Comparison of ENCODE assay signal across 14 mouse cellular contexts in the genomic region with DNA sequence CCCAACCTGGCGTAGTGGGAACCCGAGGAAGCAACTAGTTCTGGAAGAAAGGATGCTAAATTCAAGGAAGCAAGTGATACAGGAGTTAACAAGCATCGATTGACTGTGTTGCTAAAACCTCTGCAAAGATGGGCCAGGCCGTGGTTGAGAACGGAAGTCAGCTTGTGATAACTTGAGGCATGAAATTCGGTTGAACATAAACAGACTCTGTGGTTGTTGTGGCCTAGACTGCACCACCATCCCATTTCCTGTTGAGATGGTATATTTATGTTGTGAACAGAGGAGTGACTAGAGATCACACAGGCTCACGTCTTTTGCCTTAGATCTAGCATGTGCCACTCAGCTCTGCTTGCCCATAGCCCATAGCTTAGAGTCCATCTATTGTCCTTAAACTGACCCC. TPM values are rescaled to one million over a fixed set of nuclear protein-coding genes. Genes with fewer than 3 reads are reported as not detected.
A peak's percentile ranks its signal among the peaks of the same experiment; 100 is the strongest.
DNase-seq lines count a peak whose midpoint lies in the region; ATAC-seq and TF ChIP-seq lines count a peak whose summit lies in the region.
"Had no signal": no experiment of that assay in that cellular context is flagged by ENCODE, and none has a peak within 500 bp of the region (broad histone marks: within the 10 kb centered on the region; RNA-seq: fewer than 3 reads in every experiment).

No protein-coding gene starts in this region.

- no peak overlapping the region for H3K4me2 ChIP-seq in forebrain, embryonic 11.5 days (ENCODE audit: low read depth, low read length, severe bottlenecking)
- H3K4me2 ChIP-seq: intestine, embryonic 15.5 days; liver, embryonic 15.5 days; midbrain, embryonic 11.5 days had no signal

- peaks cover 5% of the 10 kb centered on the region for H3K4me1 ChIP-seq in thymus, adult 2 months (replicated peaks; ENCODE audit: control insufficient read depth, insufficient read depth, low read length)
- H3K4me1 ChIP-seq in forebrain, embryonic 11.5 days (replicated peaks; ENCODE audit: control insufficient read depth, insufficient read depth, low read length) = no peaks in the 10 kb centered on the region
- H3K4me1 ChIP-seq: intestine, embryonic 15.5 days; liver, embryonic 15.5 days had no signal

- DNase-seq in CD4-positive helper T cell, adult 2 months (ENCODE audit: low read depth, low spot score) = peak; percentile 88
- peak; percentile 75 for DNase-seq in thymus, adult 2 months
- no peak for DNase-seq in urinary bladder, postnatal 25 days (ENCODE audit: low spot score)
- no peak for DNase-seq in forebrain, embryonic 11.5 days (ENCODE audit: low spot score)
- no peak for DNase-seq in embryo, embryonic 10 days (ENCODE audit: low spot score)
- DNase-seq: cerebellum, postnatal 10 days; forebrain, postnatal 0 days; gastrocnemius, postnatal 36 days; kidney, postnatal 4 days had no signal

- H3K27ac ChIP-seq in thymus, adult 2 months (ENCODE audit: control insufficient read depth, insufficient read depth, low read length) = no peak overlapping the region
- H3K27ac ChIP-seq in forebrain, embryonic 11.5 days (ENCODE audit: low read depth, low read length) = no peak overlapping the region
- H3K27ac ChIP-seq: intestine, embryonic 15.5 days; liver, embryonic 15.5 days had no signal

- H3K9me3 ChIP-seq in forebrain, embryonic 11.5 days (ENCODE audit: control insufficient read depth, low read length) = no peaks in the 10 kb centered on the region
- H3K9me3 ChIP-seq: intestine, embryonic 15.5 days; liver, embryonic 15.5 days had no signal

- H3K36me3 ChIP-seq in thymus, adult 2 months (ENCODE audit: control insufficient read depth, insufficient read depth, low read length) = no peaks in the 10 kb centered on the region
- no peaks in the 10 kb centered on the region for H3K36me3 ChIP-seq in forebrain, embryonic 11.5 days (ENCODE audit: control insufficient read depth, insufficient read depth, low read length)
- H3K36me3 ChIP-seq: intestine, embryonic 15.5 days; liver, embryonic 15.5 days had no signal

- TF ChIP-seq CTCF in thymus, adult 2 months (IDR thresholded peaks at IDR 0.05; ENCODE audit: borderline replicate concordance, control insufficient read depth, extremely low read depth, insufficient read depth, low read length, poor library complexity) = no peak

- no peak overlapping the region for H3K4me3 ChIP-seq in thymus, adult 2 months (ENCODE audit: control insufficient read depth, insufficient read depth, low read length)
- no peak overlapping the region for H3K4me3 ChIP-seq in forebrain, embryonic 11.5 days (ENCODE audit: low read depth, low read length)
- H3K4me3 ChIP-seq: intestine, embryonic 15.5 days; liver, embryonic 15.5 days had no signal

- peak; percentile 83 for ATAC-seq in activated CD4-positive, CD25-positive, alpha-beta regulatory T cell, adult 4 months
- ATAC-seq in megakaryocyte progenitor cell, adult 5-6 weeks (replicated peaks; ENCODE audit: poor library complexity) = peak; percentile 86
- no peak for ATAC-seq in forebrain, embryonic 11.5 days (replicated peaks; ENCODE audit: low FRiP score)
- ATAC-seq: forebrain, postnatal 0 days; intestine, embryonic 15.5 days had no signal

- no peaks in the 10 kb centered on the region for H3K27me3 ChIP-seq in thymus, adult 2 months (ENCODE audit: control insufficient read depth, insufficient read depth, low read length)
- H3K27me3 ChIP-seq in forebrain, embryonic 11.5 days (ENCODE audit: control insufficient read depth, insufficient read depth, low read length) = no peaks in the 10 kb centered on the region
- H3K27me3 ChIP-seq: intestine, embryonic 15.5 days; liver, embryonic 15.5 days had no signal

- H3K9ac ChIP-seq in forebrain, embryonic 11.5 days (ENCODE audit: low read length) = no peak overlapping the region
- H3K9ac ChIP-seq: forebrain, postnatal 0 days; intestine, embryonic 15.5 days; liver, embryonic 15.5 days had no signal

- TF ChIP-seq POLR2A in thymus, adult 2 months (IDR thresholded peaks at IDR 0.05; ENCODE audit: control insufficient read depth, extremely low read depth, insufficient read depth, low read length, poor library complexity) = no peak

- 6% methylated on average over 7 of the region's 7 CpGs for WGBS in thymus, adult 2 months
- WGBS in forebrain, embryonic 11.5 days = 89% methylated on average over 7 of the region's 7 CpGs

RNA-seq across cellular contexts. Expression of gene St8sia6, which starts 36.5 kb away (rescaled TPM):
- polyA plus RNA-seq in activated CD4-positive, CD25-positive, alpha-beta regulatory T cell, adult 4 months (2017; shearing (Covaris generic)) = 1 to 10 TPM; 8.1 to 9.7 TPM
- 2.0 and 5.5 TPM in 2 replicates for total RNA-seq in megakaryocyte progenitor cell, adult 5-6 weeks (2015)
- total RNA-seq in megakaryocyte progenitor cell, adult 5-6 weeks (2017) = 1.00 and 1.5 TPM in 2 replicates
- polyA plus RNA-seq in thymus, adult 2 months (2012; rRNA removed) = 1.1 TPM in 2 replicates
- 0.28 and 0.87 TPM in 2 replicates for polyA plus RNA-seq in forebrain, embryonic 11.5 days (2014; fragmentation: Nextera tagmentation; extraction: Ambion mirVana)
- polyA plus RNA-seq: liver, embryonic 15.5 days had no signal

Comparison
In these comparisons a context has a peak if more than half of its experiments do, and no peak if none do; other contexts are left out.
1. DNase-seq: peak in CD4-positive helper T cell, adult 2 months (single experiment) and thymus, adult 2 months (single experiment); none in urinary bladder, postnatal 25 days (single experiment), forebrain, embryonic 11.5 days (single experiment) and embryo, embryonic 10 days (single experiment).